ENCODE assay signal across 27 mouse cellular contexts in the genomic region with DNA sequence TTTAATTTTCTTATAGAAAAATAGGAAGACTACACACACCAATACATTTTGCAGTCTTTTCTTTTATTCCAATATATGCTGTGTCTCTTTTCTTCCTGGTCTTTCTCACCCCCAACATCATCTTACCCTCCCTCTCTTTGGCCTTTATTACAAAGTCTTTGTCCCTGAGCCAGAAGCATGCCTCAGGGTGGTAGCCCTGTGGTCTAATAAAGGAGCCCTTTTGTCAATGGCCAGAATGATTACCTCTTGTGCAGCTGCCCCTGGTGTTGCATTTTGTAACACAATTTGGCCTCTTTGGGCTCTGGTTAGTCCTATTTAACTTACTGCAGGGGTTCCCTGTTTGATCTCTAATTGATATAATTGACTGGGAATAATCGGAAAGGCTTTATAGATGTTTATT.
DNase-seq lines count a peak whose midpoint lies in the region; ATAC-seq lines count a peak whose summit lies in the region.
"Had no signal": no experiment of that assay in that cellular context is flagged by ENCODE, and none has a peak within 500 bp of the region (broad histone marks: within the 10 kb centered on the region; RNA-seq: fewer than 3 reads in every experiment).

No protein-coding gene starts in this region.

- no peak overlapping the region for H3K27ac ChIP-seq in hindbrain, embryonic 11.5 days (ENCODE audit: low read depth, low read length)
- no peak overlapping the region for H3K27ac ChIP-seq in hindbrain, embryonic 13.5 days
- H3K27ac ChIP-seq in neural tube, embryonic 12.5 days: no peak overlapping the region
- no peak overlapping the region for H3K27ac ChIP-seq in neural tube, embryonic 15.5 days (replicated peaks)
- H3K27ac ChIP-seq: embryonic facial prominence, embryonic 10.5 days; embryonic facial prominence, embryonic 15.5 days; liver, embryonic 12.5 days had no signal

- H3K9ac ChIP-seq in hindbrain, embryonic 11.5 days (ENCODE audit: low read depth, low read length): no peak overlapping the region
- no peak overlapping the region for H3K9ac ChIP-seq in hindbrain, embryonic 13.5 days
- no peak overlapping the region for H3K9ac ChIP-seq in neural tube, embryonic 12.5 days
- no peak overlapping the region for H3K9ac ChIP-seq in neural tube, embryonic 15.5 days (replicated peaks)
- H3K9ac ChIP-seq: embryonic facial prominence, embryonic 15.5 days; liver, embryonic 12.5 days; liver, postnatal 0 days had no signal

- H3K27me3 ChIP-seq in hindbrain, embryonic 11.5 days (ENCODE audit: control insufficient read depth, insufficient read depth, low read length): no peaks in the 10 kb centered on the region
- H3K27me3 ChIP-seq in hindbrain, embryonic 13.5 days: 0 out of 2 replicates have a peak, but pooled peaks cover 2% of the 10 kb centered on the region
- H3K27me3 ChIP-seq in neural tube, embryonic 12.5 days (replicated peaks): no peaks in the 10 kb centered on the region
- H3K27me3 ChIP-seq in neural tube, embryonic 15.5 days (replicated peaks): no peaks in the 10 kb centered on the region; the same call in 1 of the 2 replicates
- H3K27me3 ChIP-seq: CH12.LX; embryonic facial prominence, embryonic 15.5 days; liver, embryonic 12.5 days had no signal

- ATAC-seq in hindbrain, embryonic 11.5 days (ENCODE audit: low FRiP score): peak; percentile 67
- ATAC-seq in hindbrain, embryonic 13.5 days (ENCODE audit: low FRiP score): no peak
- peak; percentile 71; the same call in 1 of the 2 replicates for ATAC-seq in neural tube, embryonic 12.5 days (ENCODE audit: low FRiP score, low read depth)
- ATAC-seq in neural tube, embryonic 15.5 days (ENCODE audit: low FRiP score): no peak
- ATAC-seq: activated CD4-positive, CD25-positive, alpha-beta regulatory T cell, adult 4 months; hindbrain, embryonic 16.5 days; liver, embryonic 12.5 days; liver, postnatal 0 days had no signal

- no peaks in the 10 kb centered on the region for H3K36me3 ChIP-seq in hindbrain, embryonic 11.5 days (ENCODE audit: control insufficient read depth, insufficient read depth, low read length)
- no peaks in the 10 kb centered on the region for H3K36me3 ChIP-seq in hindbrain, embryonic 13.5 days
- H3K36me3 ChIP-seq in neural tube, embryonic 12.5 days: no peaks in the 10 kb centered on the region
- no peaks in the 10 kb centered on the region for H3K36me3 ChIP-seq in neural tube, embryonic 15.5 days
- H3K36me3 ChIP-seq: embryonic facial prominence, embryonic 10.5 days; embryonic facial prominence, embryonic 15.5 days; liver, embryonic 12.5 days had no signal

- no peak overlapping the region for H3K4me2 ChIP-seq in hindbrain, embryonic 11.5 days (replicated peaks; ENCODE audit: low read depth, low read length)
- H3K4me2 ChIP-seq in hindbrain, embryonic 13.5 days: no peak overlapping the region
- H3K4me2 ChIP-seq in neural tube, embryonic 12.5 days (replicated peaks): no peak overlapping the region
- no peak overlapping the region for H3K4me2 ChIP-seq in neural tube, embryonic 15.5 days
- H3K4me2 ChIP-seq: embryonic facial prominence, embryonic 15.5 days; liver, embryonic 12.5 days had no signal

- no peaks in the 10 kb centered on the region for H3K4me1 ChIP-seq in hindbrain, embryonic 11.5 days (replicated peaks; ENCODE audit: control insufficient read depth, insufficient read depth, low read length)
- peaks cover 15% of the 10 kb centered on the region for H3K4me1 ChIP-seq in hindbrain, embryonic 13.5 days (replicated peaks)
- H3K4me1 ChIP-seq in neural tube, embryonic 12.5 days: no peaks in the 10 kb centered on the region
- H3K4me1 ChIP-seq in neural tube, embryonic 15.5 days: peaks cover 11% of the 10 kb centered on the region
- H3K4me1 ChIP-seq: embryonic facial prominence, embryonic 10.5 days; embryonic facial prominence, embryonic 15.5 days; liver, embryonic 12.5 days had no signal

- peak; percentile 4 to 21 for DNase-seq in adrenal gland, adult (ENCODE audit: inconsistent age in 2 of 2, low spot score in 1 of 2)
- no peak for DNase-seq in adrenal gland, postnatal 4 days (ENCODE audit: low spot score in 2 of 2)
- DNase-seq in hindbrain, embryonic 11.5 days (ENCODE audit: low spot score): peak; percentile 41
- no peak for DNase-seq in heart, postnatal 14 days
- DNase-seq: adrenal gland, adult 8-10 months; cerebellum, adult 11 months; cerebellum, adult 9-10 months; cerebellum, postnatal 36 days; gastrocnemius, postnatal 14 days; kidney, adult 18-20 months; kidney, postnatal 4 days; layer of hippocampus, postnatal 36 days; left cerebral cortex, postnatal 4 days; liver, postnatal 0 days; lung, postnatal 36 days; right cerebral cortex, adult 18-20 months; spleen, adult 18-20 months; thymus, postnatal 14 days had no signal

- intact Hi-C loops in heart, postnatal 14 days (cut with DNase I): no loop called here

- H3K4me3 ChIP-seq in hindbrain, embryonic 11.5 days (ENCODE audit: low read depth, low read length): no peak overlapping the region
- H3K4me3 ChIP-seq in hindbrain, embryonic 13.5 days: no peak overlapping the region
- no peak overlapping the region for H3K4me3 ChIP-seq in neural tube, embryonic 12.5 days
- no peak overlapping the region for H3K4me3 ChIP-seq in neural tube, embryonic 15.5 days (replicated peaks)
- H3K4me3 ChIP-seq: embryonic facial prominence, embryonic 10.5 days; embryonic facial prominence, embryonic 15.5 days; liver, embryonic 12.5 days had no signal

- H3K9me3 ChIP-seq in hindbrain, embryonic 11.5 days (ENCODE audit: control insufficient read depth, low read length): no peaks in the 10 kb centered on the region
- H3K9me3 ChIP-seq in hindbrain, embryonic 13.5 days: no peaks in the 10 kb centered on the region
- H3K9me3 ChIP-seq in neural tube, embryonic 12.5 days: no peaks in the 10 kb centered on the region
- no peaks in the 10 kb centered on the region for H3K9me3 ChIP-seq in neural tube, embryonic 15.5 days (replicated peaks)
- H3K9me3 ChIP-seq: embryonic facial prominence, embryonic 10.5 days; embryonic facial prominence, embryonic 15.5 days; liver, embryonic 12.5 days had no signal

- 32% methylated on average over 1 of the region's 1 CpGs for WGBS in hindbrain, embryonic 11.5 days
- whole genome bisulfite sequencing in hindbrain, embryonic 13.5 days: 20% methylated on average over 1 of the region's 1 CpGs
- 8% methylated on average over 1 of the region's 1 CpGs for WGBS in neural tube, embryonic 12.5 days
- WGBS in neural tube, embryonic 15.5 days: 8% methylated on average over 1 of the region's 1 CpGs

Comparison
In these comparisons a context has a peak if more than half of its experiments do, and no peak if none do; other contexts are left out.
1. DNase-seq: peak in adrenal gland, adult (2 of 2) and hindbrain, embryonic 11.5 days (single experiment); none in adrenal gland, postnatal 4 days (0 of 2) and heart, postnatal 14 days (0 of 2).
2. ATAC-seq: peak in hindbrain, embryonic 11.5 days (single experiment) and neural tube, embryonic 12.5 days (single experiment); none in hindbrain, embryonic 13.5 days (single experiment) and neural tube, embryonic 15.5 days (single experiment).